Mouse (Mus musculus) heart, postnatal 0 days (tissue): ENCODE measurements around the gene N4bp2.

Experiments
- CTCF ChIP-seq: IDR thresholded peaks from 2 replicates; pipeline ENCODE4 v1.5.1; 2016; ENCODE audit warnings: antibody characterized with exemption, control low read depth, low read depth
- EP300 ChIP-seq: IDR thresholded peaks from 2 replicates; pipeline ENCODE4 v1.6.1; 2016; ENCODE audit warnings: antibody characterized with exemption, low read depth

DNA sequence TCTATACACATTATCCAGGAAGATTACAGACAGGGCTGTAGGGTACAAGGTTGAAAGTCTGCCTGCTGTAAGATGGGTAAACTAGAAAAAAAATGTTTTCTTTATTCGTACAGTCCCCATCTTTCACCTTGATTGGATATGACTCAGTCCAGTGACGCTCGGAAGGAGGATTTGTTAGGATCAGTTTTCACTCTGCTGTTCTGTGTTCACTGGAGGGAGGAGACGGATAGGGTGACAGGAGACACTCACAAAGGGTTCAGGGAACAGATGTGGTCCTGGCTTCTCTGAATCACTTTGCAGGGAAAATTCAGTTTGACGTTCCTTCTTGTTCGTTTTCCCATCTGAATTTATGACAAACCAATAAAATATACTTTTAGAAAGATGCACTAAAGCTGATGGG lies 74.7 kb downstream of the N4bp2 start:
- TF ChIP-seq CTCF: no peak
- no peak for TF ChIP-seq EP300
